Mouse (Mus musculus) embryonic facial prominence, embryonic 15.5 days (tissue): ENCODE measurements around the gene Prl7c1. TPM values are rescaled to one million over a fixed set of nuclear protein-coding genes. Genes with fewer than 3 reads are reported as not detected.
"Not testable (repeated sequence)": the region's sequence is repeated elsewhere in the genome, so short reads cannot be mapped to it uniquely, and the experiment has no call there.

ENCODE experiments used
- ATAC-seq: fragments of 200-750 bp; cut with Nextera tagmentation; 2 replicates; pipeline ENCODE4 v1.8.0; 2017; ENCODE audit warnings: low read depth, moderate TSS enrichment; ENCODE audit not compliant: insufficient number of reproducible peaks, low FRiP score, low TSS enrichment
- H3K27ac ChIP-seq: fragments of 300-500 bp; sonication (generic); replicated peaks from 2 replicates; pipeline ENCODE4 v1.5.1; 2015; ENCODE audit warnings: mild to moderate bottlenecking, inconsistent platforms
- H3K27me3 ChIP-seq: fragments of 300-500 bp; sonication (generic); 2 replicates; pipeline ENCODE4 v1.6.1; 2015; ENCODE audit warnings: inconsistent platforms
- H3K36me3 ChIP-seq: fragments of 300-500 bp; sonication (generic); 2 replicates; pipeline ENCODE4 v1.6.1; 2015; ENCODE audit warnings: mild to moderate bottlenecking, inconsistent platforms
- H3K4me1 ChIP-seq: fragments of 300-500 bp; sonication (generic); 2 replicates; pipeline ENCODE4 v1.6.1; 2015; ENCODE audit warnings: inconsistent platforms
- H3K4me2 ChIP-seq: fragments of 300-500 bp; sonication (generic); replicated peaks from 2 replicates; pipeline ENCODE4 v1.6.1; 2015; ENCODE audit warnings: mild to moderate bottlenecking, inconsistent platforms
- H3K4me3 ChIP-seq: fragments of 300-500 bp; sonication (generic); replicated peaks from 2 replicates; pipeline ENCODE4 v1.5.1; 2015; ENCODE audit warnings: mild to moderate bottlenecking, inconsistent platforms
- H3K9ac ChIP-seq: fragments of 300-500 bp; sonication (generic); 2 replicates; pipeline ENCODE4 v1.6.1; 2015; ENCODE audit warnings: inconsistent platforms
- H3K9me3 ChIP-seq: fragments of 300-500 bp; sonication (generic); replicated peaks from 2 replicates; pipeline ENCODE4 v1.6.1; 2016; ENCODE audit warnings: inconsistent platforms
- WGBS: fragments of 180-500 bp; shearing (Covaris S2); methylation state at CpG from one replicate; pipeline ENCODE4 v1.1.7; 2015; 5-methylcytosine and 5-hydroxymethylcytosine counted together
- polyA plus RNA-seq: library from polyadenylated mRNA; unstranded; fragments of >200 nt; fragmentation: Nextera tagmentation; extraction: Ambion mirVana; gene quantifications from 2 replicates; pipeline ENCODE4 v1.2.1, GENCODE M21; 2015

Prl7c1 gene
- polyA plus RNA-seq: not detected in 2 replicates

- WGBS: 89% methylated on average over 3 of the region's 3 CpGs
- not testable (repeated sequence) for ATAC-seq
Observed at GRCm38 (mm10) chr13:27780704-27781103, at the start of gene Prl7c1. Gene Prl7c1 (minus strand): TSS chr13:27780804.

GRCm38 (mm10) chr13:27802765-27803164 is 22.2 kb upstream of the Prl7c1 start:
- H3K36me3 ChIP-seq: no peaks in the 10 kb centered on the region
- WGBS: 69% methylated on average over 1 of the region's 1 CpGs
- H3K4me1 ChIP-seq: no peaks in the 10 kb centered on the region
- H3K27me3 ChIP-seq: no peaks in the 10 kb centered on the region
- ATAC-seq: no peak
- H3K27ac ChIP-seq: no peak overlapping the region
- H3K9me3 ChIP-seq: no peaks in the 10 kb centered on the region
- no peak overlapping the region for H3K9ac ChIP-seq
- no peak overlapping the region for H3K4me3 ChIP-seq
- no peak overlapping the region for H3K4me2 ChIP-seq

More at GRCm38 (mm10) chr13:27780704-27781103, at the start of gene Prl7c1:
- not testable (repeated sequence) for H3K27me3 ChIP-seq, H3K27ac ChIP-seq, H3K4me3 ChIP-seq, H3K4me1 ChIP-seq, H3K36me3 ChIP-seq, H3K9ac ChIP-seq, H3K4me2 ChIP-seq, H3K9me3 ChIP-seq

GRCm38 (mm10) chr13:27801354-27801753 is 20.8 kb upstream of the Prl7c1 start, which contains the start of gene Prl2a1:
Gene Prl2a1 (plus strand): TSS chr13:27801654.
- Histone ChIP-seq H3K9me3 (no peaks in the 10 kb centered on the region), H3K27ac (no peak within 1 kb of the TSS), H3K4me3 (no peak within 1 kb of the TSS), H3K27me3 (no peaks in the 10 kb centered on the region), H3K4me2 (no peak within 1 kb of the TSS), H3K36me3 (no peaks in the 10 kb centered on the region), H3K9ac (no peak within 1 kb of the TSS), H3K4me1 (no peaks in the 10 kb centered on the region)
- WGBS: 61% methylated on average over 1 of the region's 1 CpGs
- no peak for ATAC-seq

- H3K27me3 ChIP-seq: no peaks in the 10 kb centered on the region
- H3K27ac ChIP-seq: no peak overlapping the region
- H3K9ac ChIP-seq: no peak overlapping the region
- H3K9me3 ChIP-seq: no peaks in the 10 kb centered on the region
- H3K4me2 ChIP-seq: no peak overlapping the region
- no peaks in the 10 kb centered on the region for H3K4me1 ChIP-seq
- WGBS: 86% methylated on average over 4 of the region's 4 CpGs
- no peak for ATAC-seq
- no peaks in the 10 kb centered on the region for H3K36me3 ChIP-seq
- H3K4me3 ChIP-seq: no peak overlapping the region
Observed at GRCm38 (mm10) chr13:27799303-27799702, 18.7 kb upstream of the Prl7c1 start.

GRCm38 (mm10) chr13:27734512-27735186 is 46.0 kb downstream of the Prl7c1 start:
- H3K4me1 ChIP-seq: no peaks in the 10 kb centered on the region
- H3K9me3 ChIP-seq: no peaks in the 10 kb centered on the region
- H3K36me3 ChIP-seq: no peaks in the 10 kb centered on the region
- no peak overlapping the region for H3K4me2 ChIP-seq
- H3K27ac ChIP-seq: no peak overlapping the region
- H3K27me3 ChIP-seq: no peaks in the 10 kb centered on the region
- no peak overlapping the region for H3K9ac ChIP-seq
- no peak overlapping the region for H3K4me3 ChIP-seq
- WGBS: 84% methylated on average over 10 of the region's 10 CpGs
- no peak for ATAC-seq

GRCm38 (mm10) chr13:27730286-27730959 is 50.2 kb downstream of the Prl7c1 start:
- not testable (repeated sequence) for H3K4me2 ChIP-seq, H3K36me3 ChIP-seq, H3K27me3 ChIP-seq, H3K4me1 ChIP-seq, H3K4me3 ChIP-seq, H3K27ac ChIP-seq, ATAC-seq, H3K9me3 ChIP-seq, H3K9ac ChIP-seq
- WGBS: 85% methylated on average over 5 of the region's 5 CpGs

- ATAC-seq, H3K4me3 ChIP-seq, H3K4me2 ChIP-seq, H3K27ac ChIP-seq, H3K9ac ChIP-seq, H3K4me1 ChIP-seq, H3K9me3 ChIP-seq, H3K27me3 ChIP-seq, H3K36me3 ChIP-seq: not testable (repeated sequence)
- WGBS: 81% methylated on average over 3 of the region's 3 CpGs
Observed at GRCm38 (mm10) chr13:27725057-27725456, 55.5 kb downstream of the Prl7c1 start.

Other genes with a start within 250 kb of the Prl7c1 start
- not detected in 2 replicates for gene Prl8a9, start 216.2 kb downstream of the Prl7c1 start, polyA plus RNA-seq
- not detected in 2 replicates for gene Prl8a1, start 198.6 kb downstream of the Prl7c1 start, polyA plus RNA-seq
- gene Prl7b1, start 170.2 kb downstream of the Prl7c1 start, polyA plus RNA-seq: not detected in 2 replicates
- gene Prl7a1, start 138.3 kb downstream of the Prl7c1 start, polyA plus RNA-seq: not detected in 2 replicates
- gene Prl7a2, start 112.8 kb downstream of the Prl7c1 start, polyA plus RNA-seq: not detected in 2 replicates
- gene Prl7d1, start 64.1 kb downstream of the Prl7c1 start, polyA plus RNA-seq: not detected in 2 replicates
- gene Prl2a1, start 20.9 kb upstream of the Prl7c1 start, polyA plus RNA-seq: not detected in 2 replicates
- not detected in 2 replicates for gene Prl2c1, start 68.5 kb upstream of the Prl7c1 start, polyA plus RNA-seq
- not detected in 2 replicates for gene Prl4a1, start 235.4 kb upstream of the Prl7c1 start, polyA plus RNA-seq